Mouse (Mus musculus): Measurements from ENCODE around the gene Gm20388. TPM values are rescaled to one million over a fixed set of nuclear protein-coding genes. Genes with fewer than 3 reads are reported as not detected.

Gm20388 gene
- polyA plus RNA-seq, 1 experiment: 10.6 TPM

DNA sequence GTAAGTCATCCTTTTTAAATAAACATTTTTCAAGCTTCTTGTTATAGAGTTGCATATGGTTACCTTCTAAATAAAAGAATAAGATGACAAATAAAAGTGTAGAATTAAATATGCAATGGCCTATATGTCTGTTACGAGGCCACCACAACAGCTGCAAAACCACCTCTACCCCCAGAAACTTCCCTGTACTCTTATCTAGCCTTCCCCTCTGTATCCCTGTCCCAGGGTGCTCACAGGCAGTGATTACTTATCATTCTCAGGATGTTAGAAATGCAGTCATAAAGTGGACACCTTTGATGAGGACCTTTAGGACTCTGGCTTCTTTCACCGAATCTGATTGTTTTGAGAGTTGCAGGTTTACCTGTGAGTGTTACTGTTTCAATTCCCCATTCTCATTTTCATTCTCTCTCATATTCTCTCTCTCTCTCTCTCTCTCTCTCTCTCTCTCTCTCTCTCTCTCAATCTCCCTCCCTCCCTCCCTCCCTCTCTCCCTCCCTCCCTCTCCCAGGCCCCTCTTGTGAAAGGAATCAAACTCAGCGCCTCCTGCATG, 1932.6 kb downstream of the Gm20388 start:
- 60% methylated on average over 3 of the region's 3 CpGs for WGBS
- H3K4me3 ChIP-seq (replicated peaks; ENCODE audit: control insufficient read depth, low read depth, low read length): no peak overlapping the region
- H3K4me1 ChIP-seq (ENCODE audit: control insufficient read depth, insufficient read depth, low read length): peaks cover 1% of the 10 kb centered on the region; the same call in 1 of the 2 replicates
- TF ChIP-seq CTCF (IDR thresholded peaks at IDR 0.05; ENCODE audit: control insufficient read depth, insufficient read depth, low read length) (no peak), POLR2A (IDR thresholded peaks at IDR 0.05; ENCODE audit: borderline replicate concordance, control insufficient read depth, low read depth, low read length) (no peak)
- H3K27ac ChIP-seq (ENCODE audit: control insufficient read depth, insufficient read depth, low read depth, low read length, poor library complexity): no peak overlapping the region

DNA sequence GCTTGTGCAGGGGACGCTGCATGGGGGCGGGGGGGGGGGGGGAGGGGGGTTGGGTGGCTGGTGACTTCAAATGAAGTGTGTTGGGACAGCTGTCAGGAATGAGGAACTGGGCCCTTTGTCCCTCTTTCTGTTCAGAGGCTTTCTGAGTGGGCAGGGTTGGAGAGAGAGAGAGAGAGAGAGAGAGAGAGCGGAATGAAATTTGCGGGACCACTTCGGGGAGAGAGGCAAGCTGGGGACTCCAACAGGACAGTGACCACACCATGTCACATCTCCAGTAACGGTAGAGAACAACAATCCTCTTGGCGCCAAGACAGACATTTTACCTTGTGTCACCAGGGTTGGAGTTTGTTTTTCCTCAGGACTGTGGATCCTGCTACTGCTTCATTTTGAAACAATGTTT, 1934.1 kb downstream of the Gm20388 start:
- Histone ChIP-seq H3K4me1 (ENCODE audit: control insufficient read depth, insufficient read depth, low read length) (peaks cover 1% of the 10 kb centered on the region; the same call in 1 of the 2 replicates), H3K27ac (ENCODE audit: control insufficient read depth, insufficient read depth, low read depth, low read length, poor library complexity) (no peak overlapping the region), H3K4me3 (replicated peaks; ENCODE audit: control insufficient read depth, low read depth, low read length) (no peak overlapping the region)
- WGBS: 52% methylated on average over 7 of the region's 7 CpGs
- TF ChIP-seq POLR2A (IDR thresholded peaks at IDR 0.05; ENCODE audit: borderline replicate concordance, control insufficient read depth, low read depth, low read length) (no peak), CTCF (IDR thresholded peaks at IDR 0.05; ENCODE audit: control insufficient read depth, insufficient read depth, low read length) (no peak)

DNA sequence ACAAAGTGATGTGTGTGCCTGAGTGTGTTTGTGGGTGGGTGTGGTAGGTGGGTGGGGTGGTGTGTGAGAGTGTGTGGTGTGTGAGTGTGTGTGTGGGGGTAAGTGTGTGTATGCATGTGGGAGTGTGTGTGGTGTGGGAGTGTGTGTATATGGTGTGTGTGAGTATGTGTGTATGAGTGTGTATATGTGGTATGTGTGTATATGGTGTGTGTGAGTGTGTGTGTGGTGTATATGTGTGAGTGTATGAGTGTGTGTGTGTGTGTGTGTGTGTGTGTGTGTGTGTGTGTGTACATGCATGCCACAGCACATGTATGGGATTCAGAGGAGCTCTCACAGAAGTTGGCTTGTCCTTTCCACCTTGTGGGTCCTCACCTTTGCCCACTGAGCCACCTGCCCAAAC, 1936.2 kb downstream of the Gm20388 start:
- H3K4me1 ChIP-seq (ENCODE audit: control insufficient read depth, insufficient read depth, low read length): peaks cover 3% of the 10 kb centered on the region; the same call in 1 of the 2 replicates
- H3K27ac ChIP-seq (ENCODE audit: control insufficient read depth, insufficient read depth, low read depth, low read length, poor library complexity): no peak overlapping the region
- TF ChIP-seq POLR2A (IDR thresholded peaks at IDR 0.05; ENCODE audit: borderline replicate concordance, control insufficient read depth, low read depth, low read length) (no peak), CTCF (IDR thresholded peaks at IDR 0.05; ENCODE audit: control insufficient read depth, insufficient read depth, low read length) (no peak)
- no peak overlapping the region for H3K4me3 ChIP-seq (replicated peaks; ENCODE audit: control insufficient read depth, low read depth, low read length)

DNA sequence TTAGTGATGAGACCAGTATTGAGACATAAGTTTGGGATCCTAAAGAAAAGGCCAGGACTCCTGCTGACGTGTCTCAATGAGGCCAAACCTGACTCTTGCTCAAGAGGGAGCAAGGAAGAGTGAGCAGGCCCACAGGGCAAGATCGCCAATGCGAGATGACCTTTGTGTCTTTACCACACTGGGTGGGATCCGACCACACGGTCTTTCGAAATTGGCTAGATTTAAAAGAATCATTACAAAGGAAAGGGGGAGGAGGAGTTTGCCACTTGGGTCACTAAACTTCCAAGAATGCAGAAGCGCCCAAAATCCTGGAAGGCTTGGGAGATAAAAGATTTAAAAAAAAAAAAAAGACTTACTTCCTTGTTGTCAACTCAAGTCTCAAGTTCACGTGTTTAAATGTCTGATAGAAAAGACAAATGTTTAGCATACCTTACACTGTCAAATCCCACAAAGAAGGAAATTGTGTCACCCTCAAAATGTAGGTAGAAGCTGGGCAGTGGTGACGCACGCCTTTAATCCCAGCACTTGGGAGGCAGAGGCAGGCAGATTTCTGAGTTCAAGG, 1936.7 kb downstream of the Gm20388 start:
- 39% methylated on average over 10 of the region's 10 CpGs for WGBS
- TF ChIP-seq POLR2A (IDR thresholded peaks at IDR 0.05; ENCODE audit: borderline replicate concordance, control insufficient read depth, low read depth, low read length) (no peak), CTCF (IDR thresholded peaks at IDR 0.05; ENCODE audit: control insufficient read depth, insufficient read depth, low read length) (no peak)
- Histone ChIP-seq H3K4me1 (ENCODE audit: control insufficient read depth, insufficient read depth, low read length) (peaks cover 3% of the 10 kb centered on the region; the same call in 1 of the 2 replicates), H3K27ac (ENCODE audit: control insufficient read depth, insufficient read depth, low read depth, low read length, poor library complexity) (0 out of 2 replicates have a peak overlapping the region, but pooled peaks have one; percentile 14), H3K4me3 (replicated peaks; ENCODE audit: control insufficient read depth, low read depth, low read length) (no peak overlapping the region)

DNA sequence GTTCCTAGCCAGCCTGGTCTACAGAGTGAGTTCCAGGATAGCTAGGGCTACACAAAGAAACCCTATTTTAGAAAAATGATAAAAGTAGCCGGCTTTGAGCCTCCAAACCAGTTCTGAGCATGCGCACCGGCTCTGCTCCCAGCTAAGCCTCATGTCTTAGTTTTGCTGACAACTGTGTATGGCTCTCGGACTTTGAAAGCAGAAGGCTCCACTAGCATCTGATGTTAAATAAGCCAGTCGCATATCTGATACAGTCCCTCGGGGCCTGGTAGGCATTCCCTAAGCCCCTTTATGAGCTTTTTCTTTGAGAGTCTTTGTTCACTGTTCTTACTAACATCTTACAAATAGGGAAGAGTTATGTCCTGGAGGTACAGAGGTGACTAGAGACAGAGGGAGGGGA, 1937.3 kb downstream of the Gm20388 start:
- 69% methylated on average over 6 of the region's 6 CpGs for WGBS
- peak overlapping the region; percentile 73; the same call in 1 of the 2 replicates for H3K27ac ChIP-seq (ENCODE audit: control insufficient read depth, insufficient read depth, low read depth, low read length, poor library complexity)

DNA sequence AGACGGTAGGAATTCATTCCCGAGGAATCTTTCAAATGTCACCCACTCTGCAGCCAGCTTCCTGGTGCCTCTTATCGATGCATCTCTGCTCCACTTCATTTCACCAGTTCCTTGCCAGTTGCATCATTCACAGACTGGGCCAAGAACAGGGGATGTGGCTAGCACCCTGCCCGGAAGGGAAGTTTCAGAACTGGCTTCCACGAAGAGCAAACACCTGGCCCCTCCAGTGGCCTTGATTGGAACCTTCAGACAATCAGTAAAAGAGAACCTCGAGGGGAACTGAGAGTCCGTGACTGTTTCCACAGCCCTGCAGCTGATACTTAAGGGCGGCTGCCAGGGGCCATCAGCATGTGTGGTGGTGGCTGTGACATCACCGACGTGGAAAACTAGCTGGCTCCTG, 1937.9 kb downstream of the Gm20388 start:
- 12% methylated on average over 10 of the region's 10 CpGs for WGBS
- Histone ChIP-seq H3K4me1 (ENCODE audit: control insufficient read depth, insufficient read depth, low read length) (peaks cover 3% of the 10 kb centered on the region; the same call in 1 of the 2 replicates), H3K4me3 (replicated peaks; ENCODE audit: control insufficient read depth, low read depth, low read length) (no peak overlapping the region), H3K27ac (ENCODE audit: control insufficient read depth, insufficient read depth, low read depth, low read length, poor library complexity) (peak overlapping the region; percentile 73; the same call in 1 of the 2 replicates)
- TF ChIP-seq POLR2A (IDR thresholded peaks at IDR 0.05; ENCODE audit: borderline replicate concordance, control insufficient read depth, low read depth, low read length) (no peak), CTCF (IDR thresholded peaks at IDR 0.05; ENCODE audit: control insufficient read depth, insufficient read depth, low read length) (no peak)

More for the DNA sequence above, 1937.3 kb downstream of the Gm20388 start:
- TF ChIP-seq CTCF (IDR thresholded peaks at IDR 0.05; ENCODE audit: control insufficient read depth, insufficient read depth, low read length) (no peak), POLR2A (IDR thresholded peaks at IDR 0.05; ENCODE audit: borderline replicate concordance, control insufficient read depth, low read depth, low read length) (no peak)
- H3K4me3 ChIP-seq (replicated peaks; ENCODE audit: control insufficient read depth, low read depth, low read length): no peak overlapping the region
- peaks cover 3% of the 10 kb centered on the region; the same call in 1 of the 2 replicates for H3K4me1 ChIP-seq (ENCODE audit: control insufficient read depth, insufficient read depth, low read length)

DNA sequence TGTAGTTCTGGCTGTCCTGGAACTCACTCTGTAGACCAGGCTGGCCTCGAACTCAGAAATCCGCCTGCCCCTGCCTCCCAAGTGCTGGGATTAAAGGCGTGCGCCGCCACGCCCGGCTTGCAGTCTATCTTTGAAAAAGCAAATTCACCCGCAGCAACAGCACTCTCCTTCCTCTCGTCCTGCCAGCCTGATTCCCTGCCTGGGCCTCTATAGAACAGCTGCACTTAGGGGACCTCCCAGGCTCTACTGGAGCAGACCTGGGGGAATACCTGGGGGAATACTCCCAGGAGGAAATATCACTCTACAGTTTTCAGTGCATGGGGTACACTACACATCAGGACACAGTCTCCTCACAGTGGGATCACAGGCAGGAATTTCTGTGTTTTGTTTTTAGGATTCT, 1938.7 kb downstream of the Gm20388 start:
- 69% methylated on average over 9 of the region's 9 CpGs for WGBS
- H3K27ac ChIP-seq (ENCODE audit: control insufficient read depth, insufficient read depth, low read depth, low read length, poor library complexity): no peak overlapping the region
- H3K4me3 ChIP-seq (replicated peaks; ENCODE audit: control insufficient read depth, low read depth, low read length): no peak overlapping the region
- no peak for TF ChIP-seq CTCF (IDR thresholded peaks at IDR 0.05; ENCODE audit: control insufficient read depth, insufficient read depth, low read length)
- no peak for TF ChIP-seq POLR2A (IDR thresholded peaks at IDR 0.05; ENCODE audit: borderline replicate concordance, control insufficient read depth, low read depth, low read length)
- H3K4me1 ChIP-seq (ENCODE audit: control insufficient read depth, insufficient read depth, low read length): peaks cover 3% of the 10 kb centered on the region; the same call in 1 of the 2 replicates

DNA sequence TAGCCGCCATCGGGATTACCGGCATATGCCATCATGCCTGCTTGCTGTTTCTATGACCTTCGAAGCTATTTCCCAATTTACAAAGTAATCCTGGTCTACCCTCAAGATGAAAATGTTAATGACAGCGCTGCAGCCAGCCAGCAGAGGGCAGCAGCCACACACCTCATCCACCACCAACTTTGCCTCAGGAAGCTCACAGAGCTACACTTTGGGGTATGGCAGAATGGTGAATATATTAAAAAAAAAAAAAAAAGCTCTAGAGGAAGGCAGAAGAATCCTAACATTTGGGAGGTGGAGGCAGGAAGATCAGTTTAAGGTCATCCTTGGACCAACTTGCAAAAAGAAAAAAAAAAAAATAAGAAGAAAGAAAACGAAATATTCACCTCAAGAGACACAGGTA, 1939.4 kb downstream of the Gm20388 start:
- H3K27ac ChIP-seq (ENCODE audit: control insufficient read depth, insufficient read depth, low read depth, low read length, poor library complexity): no peak overlapping the region
- 8% methylated on average over 6 of the region's 6 CpGs for WGBS
- peaks cover 3% of the 10 kb centered on the region; the same call in 1 of the 2 replicates for H3K4me1 ChIP-seq (ENCODE audit: control insufficient read depth, insufficient read depth, low read length)
- TF ChIP-seq POLR2A (IDR thresholded peaks at IDR 0.05; ENCODE audit: borderline replicate concordance, control insufficient read depth, low read depth, low read length) (no peak), CTCF (IDR thresholded peaks at IDR 0.05; ENCODE audit: control insufficient read depth, insufficient read depth, low read length) (peak; percentile 96)
- H3K4me3 ChIP-seq (replicated peaks; ENCODE audit: control insufficient read depth, low read depth, low read length): no peak overlapping the region

All from bone marrow, adult 2 months (tissue).